Mouse (Mus musculus): ENCODE data around the gene Gm49601.

- TF ChIP-seq POLR2A (IDR thresholded peaks at IDR 0.05; ENCODE audit: borderline replicate concordance, insufficient read depth, low read length) (0 out of 2 replicates have a peak, but pooled peaks have one; percentile 7), CTCF (IDR thresholded peaks at IDR 0.05; ENCODE audit: borderline replicate concordance, insufficient read depth, low read depth, low read length) (no peak)
Measured at GRCm38 (mm10) chr16:18620601-18621361, 5.4 kb downstream of the Gm49601 start.

Data from cerebellum, adult 2 months (tissue).